Mouse (Mus musculus): Measurements from ENCODE around the gene Gm20388.

DNA sequence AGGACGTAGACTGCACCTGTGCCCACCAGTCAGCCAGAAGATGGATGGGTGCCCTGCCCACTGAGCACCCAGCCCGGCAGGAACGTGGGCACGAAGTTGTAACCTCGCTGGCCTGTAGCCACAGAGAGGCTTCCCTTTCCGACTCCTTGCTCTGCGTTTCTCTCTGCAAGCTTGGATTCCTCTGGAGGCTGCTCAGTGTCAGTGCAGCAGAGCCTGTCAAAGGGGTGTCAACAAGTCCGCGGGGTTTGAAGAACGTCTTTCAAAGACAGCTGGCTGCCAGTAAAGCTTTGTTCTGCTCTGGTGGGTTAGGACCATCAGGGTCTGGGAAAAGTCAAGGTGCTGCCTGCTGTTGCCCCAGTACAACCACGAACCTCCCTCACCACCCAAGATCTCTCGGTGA, 1160.8 kb downstream of the Gm20388 start:
- TF ChIP-seq CTCF (IDR thresholded peaks at IDR 0.05; ENCODE audit: borderline replicate concordance, insufficient read depth, low read depth, low read length) (no peak), POLR2A (IDR thresholded peaks at IDR 0.05; ENCODE audit: borderline replicate concordance, insufficient read depth, low read length) (no peak)
